Mouse (Mus musculus): Measurements from ENCODE around the gene Tdrd9.
A peak's percentile ranks its signal among the peaks of the same experiment; 100 is the strongest.
"Not testable (repeated sequence)": the region's sequence is repeated elsewhere in the genome, so short reads cannot be mapped to it uniquely, and the experiment has no call there.

Gene Tdrd9

DNA sequence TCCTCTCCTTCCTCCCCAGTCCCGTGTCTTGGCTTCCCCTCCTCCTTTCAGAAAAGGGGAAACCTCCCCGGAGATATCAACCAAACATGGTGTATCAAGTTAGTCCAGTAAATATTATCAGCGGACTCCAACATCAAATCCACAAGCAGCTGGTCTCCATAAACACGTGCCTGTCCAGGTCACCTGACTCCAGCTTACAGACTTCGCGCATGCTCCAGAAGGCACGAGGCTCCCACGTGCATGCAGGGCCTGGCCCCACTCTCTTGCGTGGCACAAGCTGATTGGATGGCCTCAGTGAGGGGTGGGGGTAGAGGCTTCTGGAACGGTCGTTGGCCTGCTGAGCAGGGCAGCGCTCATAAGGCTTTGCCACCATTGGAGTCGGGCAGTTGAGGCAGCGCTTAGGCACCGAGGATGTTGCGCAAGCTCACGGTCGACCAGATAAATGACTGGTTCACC lies at the start of gene Tdrd9:
Gene Tdrd9, plus strand, starts transcription at position 329 of the 456 bp plus-strand sequence.
- ATAC-seq (ENCODE audit: insufficient number of reproducible peaks, low FRiP score, low TSS enrichment), result no peak

DNA sequence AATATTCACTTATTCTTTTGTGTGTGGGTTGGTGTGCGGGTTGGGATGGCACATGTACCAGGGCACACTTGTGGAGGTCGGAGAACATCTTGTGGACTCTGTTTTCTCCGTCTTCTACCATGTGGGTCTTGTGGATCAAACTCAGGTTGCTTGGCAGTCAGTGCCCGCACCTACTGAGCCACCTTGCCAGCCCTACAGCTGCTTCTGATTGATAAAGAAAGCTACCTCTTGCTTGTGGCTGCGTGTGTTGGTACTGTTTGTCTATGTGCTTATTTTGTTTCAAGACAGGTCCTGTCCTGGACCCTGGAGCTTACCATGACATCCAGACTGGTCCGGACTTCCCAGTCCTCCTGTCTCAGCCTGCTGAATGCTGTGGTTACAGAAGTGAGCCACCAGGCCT lies 48.2 kb upstream of the Tdrd9 start:
- ATAC-seq (ENCODE audit: insufficient number of reproducible peaks, low FRiP score, low TSS enrichment), result no peak

DNA sequence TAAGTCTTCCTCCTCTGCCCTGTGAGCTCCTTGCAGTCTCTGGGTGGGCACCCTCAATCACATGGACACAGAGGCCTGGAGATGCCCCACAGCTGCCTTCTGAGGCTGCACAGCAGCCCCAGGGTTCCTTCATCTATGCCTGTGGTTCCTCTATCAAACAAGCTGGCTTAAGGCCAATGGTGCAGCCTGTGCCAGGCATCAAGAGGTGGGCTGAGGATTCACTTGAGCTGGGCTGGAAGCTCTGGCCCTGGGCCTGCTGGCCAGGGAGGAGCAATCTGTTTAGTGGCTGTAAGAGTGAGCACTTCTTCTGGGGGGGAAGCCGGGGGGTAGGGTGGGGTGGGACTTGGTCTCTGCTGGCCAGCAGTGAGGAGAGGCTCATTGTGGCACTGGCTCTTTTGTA lies 44.0 kb upstream of the Tdrd9 start:
- no peak for ATAC-seq (ENCODE audit: insufficient number of reproducible peaks, low FRiP score, low TSS enrichment)

DNA sequence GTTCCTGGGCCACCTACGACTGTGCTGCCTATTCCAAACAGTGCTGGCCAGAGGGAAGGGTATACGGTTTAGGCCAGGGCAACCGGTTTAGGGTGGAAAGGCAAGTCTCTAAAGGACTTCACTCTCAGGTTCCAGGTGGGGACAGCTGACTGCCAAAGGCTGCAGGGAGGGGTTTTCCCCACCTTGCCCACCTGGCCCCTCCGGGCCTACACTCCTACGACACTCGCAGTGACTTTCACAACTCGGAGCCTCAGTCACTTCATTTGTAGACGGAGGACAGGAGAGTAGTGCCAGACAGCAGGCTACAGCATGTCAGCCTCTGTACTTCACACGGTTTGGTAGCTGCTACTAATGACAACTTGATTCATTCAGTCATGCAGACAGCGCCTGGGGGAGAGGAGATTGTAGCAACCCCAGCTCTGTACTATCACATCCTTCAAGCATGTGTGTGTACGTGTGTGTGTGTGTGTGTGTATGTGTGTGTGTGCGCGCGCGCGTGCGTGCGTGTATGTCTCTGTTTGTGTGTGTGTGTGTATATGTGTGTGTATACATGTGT lies 42.9 kb upstream of the Tdrd9 start:
- ATAC-seq (ENCODE audit: insufficient number of reproducible peaks, low FRiP score, low TSS enrichment), result no peak

DNA sequence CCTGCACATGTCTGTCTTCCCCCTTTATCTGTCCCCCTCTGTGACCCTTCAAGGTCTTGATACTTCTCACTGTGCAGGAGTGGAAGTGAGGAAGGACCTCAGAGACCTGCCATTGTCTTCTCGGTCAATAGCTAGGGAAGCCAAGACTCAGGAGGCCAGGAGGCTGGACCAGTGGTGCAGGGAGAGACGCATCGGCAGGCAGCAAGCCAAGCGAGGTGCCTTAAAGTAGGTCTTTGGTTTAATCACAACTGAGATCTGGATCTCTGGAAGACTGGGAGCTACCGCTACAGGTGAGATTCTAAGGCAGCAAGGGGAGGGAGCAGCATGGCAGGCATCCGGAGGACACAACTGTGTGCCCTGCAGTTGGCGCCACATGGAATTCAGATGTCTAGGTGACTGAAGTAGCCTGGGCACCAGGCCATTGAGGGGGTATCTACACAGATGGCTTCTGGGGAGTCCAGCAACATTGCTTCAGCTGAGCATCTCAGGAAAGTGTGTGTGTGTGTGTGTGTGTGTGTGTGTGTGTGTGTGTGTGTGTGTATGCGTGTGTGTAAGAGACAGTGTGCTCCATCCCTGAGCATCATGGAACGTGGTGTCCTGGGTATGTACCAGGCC lies 39.8 kb upstream of the Tdrd9 start:
- no peak for ATAC-seq (ENCODE audit: insufficient number of reproducible peaks, low FRiP score, low TSS enrichment)

DNA sequence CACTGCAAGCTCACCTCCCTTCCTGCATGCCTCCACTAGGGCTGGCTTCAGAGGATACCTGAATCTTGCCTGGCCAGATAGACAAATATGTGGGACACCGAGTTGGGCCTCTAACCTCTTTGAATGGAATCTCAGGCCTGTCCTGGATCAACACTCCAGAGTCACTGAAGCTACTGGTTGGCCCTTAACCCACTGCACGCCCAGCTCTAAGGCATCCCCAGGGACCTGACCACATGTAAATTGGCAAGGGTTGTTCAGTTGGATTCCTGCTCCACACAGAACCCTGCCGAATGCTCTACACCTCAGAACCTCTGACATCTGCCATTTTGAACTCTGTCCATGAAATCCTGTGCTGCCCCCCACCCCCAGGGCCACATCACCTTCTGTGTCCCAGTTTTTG lies 38.8 kb upstream of the Tdrd9 start:
- no peak for ATAC-seq (ENCODE audit: insufficient number of reproducible peaks, low FRiP score, low TSS enrichment)

DNA sequence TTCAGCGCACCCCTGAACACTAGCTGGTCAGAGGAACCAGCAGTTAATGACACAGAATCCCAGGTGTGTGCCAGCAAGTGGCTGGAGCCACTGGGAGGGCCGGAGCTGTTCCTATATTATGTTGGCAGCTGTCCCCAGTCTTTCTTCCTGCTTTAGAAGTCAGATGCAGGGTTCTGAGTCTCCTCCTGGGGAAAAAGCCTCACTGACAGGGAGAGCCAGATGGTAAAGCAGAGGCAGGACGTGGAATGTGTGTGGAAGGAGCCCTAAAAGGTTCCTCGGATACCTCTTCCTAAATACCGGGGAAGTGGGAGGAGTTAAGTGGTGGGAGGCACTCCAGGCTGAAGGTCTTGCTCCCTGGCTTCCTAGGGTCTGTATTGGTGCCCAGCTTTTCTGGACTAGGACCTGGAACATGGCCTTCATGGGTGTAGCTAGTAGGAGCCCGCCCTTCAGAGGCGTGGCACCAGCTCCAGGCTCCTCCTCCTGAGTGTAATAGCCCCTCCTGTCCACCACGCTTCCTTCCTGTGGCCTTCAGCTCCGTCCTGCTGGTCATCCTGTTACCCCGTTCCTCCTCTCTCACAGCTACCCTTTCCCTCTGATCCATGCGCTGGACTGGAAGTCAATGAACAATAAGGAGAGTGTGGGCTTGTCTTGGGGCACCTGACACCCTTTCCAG lies 38.2 kb upstream of the Tdrd9 start:
- ATAC-seq (ENCODE audit: insufficient number of reproducible peaks, low FRiP score, low TSS enrichment), result no peak

DNA sequence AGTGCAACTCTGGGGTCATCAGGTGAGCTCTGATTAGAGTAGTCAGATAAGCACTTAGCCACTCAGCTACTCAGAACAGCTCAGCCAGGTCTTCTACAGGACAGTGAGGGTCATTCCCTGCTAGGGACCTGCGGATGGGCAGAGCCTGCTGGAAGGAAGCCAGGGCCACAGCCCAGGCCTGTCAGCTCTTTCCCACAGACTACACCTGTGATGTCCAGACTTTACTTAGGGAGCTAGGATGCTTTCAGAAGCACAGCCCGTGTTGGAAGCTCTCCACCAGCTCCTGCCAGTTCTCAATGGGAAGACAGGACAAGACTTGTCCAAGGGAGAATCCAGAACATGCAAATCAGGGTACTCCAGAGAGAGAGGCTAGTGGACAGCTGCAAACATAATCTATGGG lies 37.4 kb upstream of the Tdrd9 start:
- no peak for ATAC-seq (ENCODE audit: insufficient number of reproducible peaks, low FRiP score, low TSS enrichment)

DNA sequence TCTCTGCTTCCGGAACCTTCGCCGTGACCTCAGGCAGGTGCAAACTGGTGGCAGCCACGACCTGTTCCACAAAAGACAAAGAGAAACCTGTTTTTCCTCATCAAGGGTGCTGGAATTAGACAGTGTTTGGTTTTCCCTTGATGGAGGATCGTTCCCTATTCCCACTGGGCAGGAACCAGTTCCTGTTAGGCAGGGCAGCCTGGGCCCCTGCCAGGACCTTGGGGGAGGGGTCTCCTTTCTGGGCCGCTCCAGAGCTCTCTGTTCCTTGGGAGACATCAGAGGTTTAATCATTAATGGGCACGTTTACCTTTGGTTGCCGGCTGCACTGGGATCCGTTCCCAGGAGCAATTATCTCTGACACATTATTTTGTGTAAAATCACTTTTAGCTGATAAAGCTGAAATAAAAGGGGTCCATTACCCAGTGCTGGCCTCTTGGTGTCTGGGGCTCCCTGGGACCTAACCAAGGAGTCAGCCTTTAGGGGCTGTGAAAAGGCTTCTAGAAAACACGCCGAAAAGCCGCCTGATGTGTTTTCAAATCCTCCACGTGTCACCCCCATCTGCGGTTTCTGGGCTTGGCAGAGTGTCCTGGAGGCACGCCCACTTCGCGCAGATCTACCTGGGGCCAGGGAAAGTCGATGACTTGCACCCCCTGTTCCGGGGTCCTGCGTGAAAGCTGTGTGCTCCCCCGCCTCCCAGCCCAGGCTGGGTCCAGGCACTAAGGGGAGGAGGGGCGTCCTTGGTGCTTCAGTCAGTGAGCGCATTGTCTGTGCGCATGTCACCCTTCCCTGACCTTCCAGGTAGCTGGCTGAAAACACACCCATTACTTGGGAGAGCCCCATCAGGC lies 34.4 kb upstream of the Tdrd9 start:
- ATAC-seq (ENCODE audit: insufficient number of reproducible peaks, low FRiP score, low TSS enrichment), result 0 out of 2 replicates have a peak, but pooled peaks have one; percentile 31

DNA sequence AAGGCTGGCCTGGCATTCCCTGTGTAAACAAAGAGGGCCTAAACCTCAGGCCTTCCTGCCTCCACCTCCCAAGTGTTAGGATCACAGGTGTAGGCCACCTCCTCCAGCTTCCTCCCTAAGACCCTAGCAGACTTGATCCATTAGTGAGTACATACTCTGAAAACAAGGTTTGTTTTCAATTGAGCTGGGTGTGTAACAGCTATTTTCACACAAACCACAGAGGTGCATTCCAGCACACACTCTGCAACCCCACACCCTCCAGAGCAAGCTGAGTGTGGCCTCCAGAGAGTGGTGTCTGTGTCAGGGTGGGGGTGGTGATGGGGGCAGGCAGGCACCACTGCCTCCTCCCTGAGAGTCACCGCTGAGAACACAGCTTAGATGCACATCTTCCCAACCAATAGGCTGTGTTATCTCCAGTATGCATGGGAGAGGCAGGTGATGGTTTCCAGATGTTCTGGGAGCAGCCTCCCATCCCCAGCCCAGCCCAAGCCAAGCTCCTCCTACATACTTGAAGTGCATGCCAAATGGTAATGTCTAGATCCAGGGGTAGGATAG lies 32.7 kb upstream of the Tdrd9 start:
- no peak for ATAC-seq (ENCODE audit: insufficient number of reproducible peaks, low FRiP score, low TSS enrichment)

DNA sequence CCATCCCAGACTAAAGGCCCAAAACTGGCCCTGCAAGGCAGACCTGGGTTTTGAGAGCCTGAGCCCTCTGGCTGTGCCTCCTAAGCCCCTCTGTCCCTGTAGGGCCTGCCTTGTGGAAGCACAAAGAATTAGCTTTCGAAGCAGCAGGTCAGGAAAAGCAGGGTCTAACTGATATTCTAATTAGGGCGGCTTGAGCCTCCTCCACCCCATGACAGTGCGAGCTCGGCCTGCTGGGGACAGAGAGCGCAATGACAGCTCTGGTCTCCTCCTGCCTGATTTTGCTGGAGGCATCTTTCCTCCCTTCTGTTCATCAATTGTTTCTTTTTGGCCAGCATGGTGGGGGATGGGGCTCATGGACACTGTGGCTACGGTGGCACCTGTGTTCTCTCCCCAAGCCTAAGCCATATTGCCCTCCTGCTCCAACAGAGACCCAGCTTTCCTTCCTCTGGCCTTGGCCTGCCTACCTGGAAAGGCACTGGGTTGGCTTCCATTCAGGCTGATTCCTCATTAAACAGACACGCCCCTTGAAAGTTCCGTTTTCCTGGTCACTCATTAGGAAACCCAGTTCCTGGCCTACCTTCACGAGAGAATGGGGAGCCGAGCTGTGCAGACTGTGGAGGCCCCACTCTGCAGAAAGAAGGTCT lies 27.8 kb upstream of the Tdrd9 start:
- ATAC-seq (ENCODE audit: insufficient number of reproducible peaks, low FRiP score, low TSS enrichment), result no peak

DNA sequence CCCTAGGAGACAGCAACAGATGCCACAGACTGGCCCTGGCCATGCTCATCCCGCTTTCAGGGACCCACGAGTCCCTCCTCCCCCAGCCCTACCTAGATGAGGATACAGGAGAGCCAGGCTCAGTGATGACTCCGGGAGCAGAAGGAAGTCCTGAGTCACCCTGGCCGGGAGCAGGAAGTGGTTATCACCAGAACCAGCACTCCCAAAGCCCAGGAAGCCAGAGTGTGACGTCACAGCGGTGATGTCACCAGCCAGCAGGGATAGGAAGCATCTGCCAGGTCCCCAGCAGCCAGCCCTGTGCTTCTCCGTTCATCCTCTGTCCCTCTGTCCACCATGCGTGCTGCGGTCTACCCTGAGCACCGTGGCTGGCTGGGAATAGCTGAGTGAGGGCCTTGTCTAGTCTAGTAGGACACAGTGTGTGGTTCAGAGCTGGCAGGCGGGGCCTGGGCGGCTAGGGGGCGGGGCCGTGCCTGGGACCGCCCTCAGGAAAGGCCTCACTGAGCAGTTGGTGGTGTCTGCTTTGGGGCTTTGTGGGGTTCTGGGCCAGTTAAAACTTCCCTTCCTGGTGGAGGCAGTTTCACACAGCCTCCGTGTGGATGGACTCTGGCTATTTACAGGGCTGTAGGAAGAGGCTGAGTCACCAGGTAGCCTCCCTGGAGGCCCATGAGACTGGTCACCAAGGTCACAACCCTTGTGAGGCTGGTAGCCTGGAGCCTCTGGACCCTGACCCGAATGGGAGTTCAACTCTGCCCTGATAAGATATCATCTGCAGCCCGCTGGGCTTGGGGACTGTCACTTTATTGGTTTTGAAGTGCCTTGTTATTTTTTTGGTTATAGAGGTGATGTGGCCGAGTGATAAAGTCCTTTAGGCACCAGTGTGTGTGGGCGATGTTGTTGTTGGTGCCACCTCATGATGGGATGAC lies 27.0 kb upstream of the Tdrd9 start:
- 0 out of 2 replicates have a peak, but pooled peaks have one; percentile 27 for ATAC-seq (ENCODE audit: insufficient number of reproducible peaks, low FRiP score, low TSS enrichment)

DNA sequence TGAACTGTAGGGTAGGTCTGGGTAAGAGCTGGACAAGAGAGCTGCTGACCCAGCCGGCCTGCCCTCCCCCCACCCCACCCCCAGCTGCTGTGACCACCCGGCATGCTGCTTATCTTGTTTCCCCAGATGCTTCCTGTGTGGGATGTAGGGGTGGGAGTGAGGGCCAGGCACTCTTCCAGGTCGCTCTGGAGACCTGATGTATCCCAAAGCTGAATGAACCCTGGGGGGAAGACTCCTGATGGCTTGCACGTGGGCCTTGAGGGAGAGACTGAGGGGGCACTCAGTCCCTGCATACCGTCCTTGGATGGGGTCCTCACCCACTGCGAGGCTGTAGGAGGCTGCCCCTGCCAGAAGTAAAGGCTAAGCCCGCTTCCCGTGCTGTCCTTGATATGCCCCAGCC lies 26.2 kb upstream of the Tdrd9 start:
- no peak for ATAC-seq (ENCODE audit: insufficient number of reproducible peaks, low FRiP score, low TSS enrichment)

DNA sequence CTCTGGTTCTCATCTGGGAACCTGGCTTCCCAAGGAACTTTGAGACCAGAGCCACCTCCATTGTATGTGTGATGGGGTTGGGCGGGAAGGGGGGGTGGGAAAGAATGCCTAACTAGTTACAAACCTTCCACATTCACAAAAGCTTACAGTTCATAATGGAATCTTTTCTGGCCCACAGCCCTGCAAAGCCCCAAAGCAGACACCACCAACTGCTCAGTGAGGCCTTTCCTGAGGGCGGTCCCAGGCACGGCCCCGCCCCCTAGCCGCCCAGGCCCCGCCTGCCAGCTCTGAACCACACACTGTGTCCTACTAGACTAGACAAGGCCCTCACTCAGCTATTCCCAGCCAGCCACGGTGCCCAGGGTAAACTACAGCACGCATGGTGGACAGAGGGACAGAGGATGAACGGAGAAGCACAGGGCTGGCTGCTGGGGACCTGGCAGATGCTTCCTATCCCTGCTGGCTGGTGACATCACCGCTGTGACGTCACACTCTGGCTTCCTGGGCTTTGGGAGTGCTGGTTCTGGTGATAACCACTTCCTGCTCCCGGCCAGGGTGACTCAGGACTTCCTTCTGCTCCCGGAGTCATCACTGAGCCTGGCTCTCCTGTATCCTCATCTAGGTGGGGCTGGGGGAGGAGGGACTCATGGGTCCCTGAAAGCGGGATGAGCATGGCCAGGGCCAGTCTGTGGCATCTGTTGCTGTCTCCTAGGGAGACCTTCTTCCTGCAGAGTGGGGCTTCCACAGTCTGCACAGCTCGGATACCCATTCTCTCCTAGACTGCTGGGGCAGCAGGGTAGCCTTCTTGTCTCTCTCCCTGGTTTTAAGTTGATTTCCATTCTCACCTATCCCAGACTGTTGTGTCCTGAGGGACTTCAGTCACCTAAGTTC lies 25.3 kb upstream of the Tdrd9 start:
- ATAC-seq (ENCODE audit: insufficient number of reproducible peaks, low FRiP score, low TSS enrichment), result not testable (repeated sequence)

DNA sequence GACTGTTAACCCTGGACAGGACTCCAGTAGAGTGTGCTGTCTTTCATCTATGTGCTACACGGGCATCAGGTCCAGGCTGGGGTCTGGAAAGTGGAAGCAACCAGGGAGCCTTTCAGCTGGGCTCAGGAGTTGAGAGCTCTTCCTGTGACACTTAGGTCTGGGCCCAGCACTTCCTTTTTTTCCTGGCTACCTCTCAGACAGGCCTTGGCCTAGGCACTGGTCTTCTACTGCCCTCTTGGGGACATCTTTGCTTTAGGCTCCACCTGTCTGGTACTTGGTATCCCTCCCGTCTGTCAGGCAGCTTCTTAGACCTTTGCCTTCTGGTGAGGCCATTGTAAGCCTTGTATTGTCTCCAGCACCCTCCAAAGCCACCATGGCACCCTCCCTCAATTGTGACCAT lies 24.6 kb upstream of the Tdrd9 start:
- peak; percentile 77 for ATAC-seq (ENCODE audit: insufficient number of reproducible peaks, low FRiP score, low TSS enrichment)

DNA sequence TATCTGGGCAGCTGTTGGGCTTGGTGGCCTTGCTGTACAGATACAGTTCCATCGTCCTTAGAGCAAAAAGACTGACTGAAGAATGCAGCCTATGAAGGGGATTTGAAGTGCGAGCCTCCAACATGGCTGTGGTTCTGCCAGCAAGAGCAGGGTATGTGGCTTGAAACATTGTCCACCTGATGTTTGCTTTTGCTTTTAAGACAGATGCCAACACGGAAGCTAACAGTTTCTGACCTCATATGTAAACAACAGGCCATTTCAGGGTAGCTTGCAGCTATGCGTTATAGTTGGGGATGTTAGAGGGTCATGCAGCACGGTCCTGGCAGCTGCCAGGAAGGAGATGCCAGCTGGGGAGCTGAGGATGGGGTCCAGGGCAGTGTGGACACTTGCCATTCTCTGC lies 20.9 kb upstream of the Tdrd9 start:
- no peak for ATAC-seq (ENCODE audit: insufficient number of reproducible peaks, low FRiP score, low TSS enrichment)

DNA sequence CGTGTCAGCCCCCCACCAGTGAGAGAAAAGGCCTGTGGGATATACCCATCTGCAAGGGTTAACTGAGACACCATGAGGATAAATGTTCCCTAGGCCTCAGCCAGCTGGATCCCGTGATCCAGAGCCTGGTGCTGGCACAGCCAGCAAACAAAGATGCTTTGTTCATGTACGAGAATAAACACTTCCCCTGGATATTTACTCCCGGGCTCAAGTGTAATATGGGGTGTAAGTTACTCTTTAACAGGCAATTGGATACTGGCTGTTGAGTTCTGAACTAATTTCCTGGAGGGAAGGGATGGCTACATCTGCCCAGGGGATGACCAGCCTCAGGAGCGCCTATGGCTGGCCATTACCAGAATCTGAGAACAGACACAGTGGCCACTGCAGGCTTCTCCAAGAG lies 19.7 kb upstream of the Tdrd9 start:
- ATAC-seq (ENCODE audit: insufficient number of reproducible peaks, low FRiP score, low TSS enrichment), result no peak

DNA sequence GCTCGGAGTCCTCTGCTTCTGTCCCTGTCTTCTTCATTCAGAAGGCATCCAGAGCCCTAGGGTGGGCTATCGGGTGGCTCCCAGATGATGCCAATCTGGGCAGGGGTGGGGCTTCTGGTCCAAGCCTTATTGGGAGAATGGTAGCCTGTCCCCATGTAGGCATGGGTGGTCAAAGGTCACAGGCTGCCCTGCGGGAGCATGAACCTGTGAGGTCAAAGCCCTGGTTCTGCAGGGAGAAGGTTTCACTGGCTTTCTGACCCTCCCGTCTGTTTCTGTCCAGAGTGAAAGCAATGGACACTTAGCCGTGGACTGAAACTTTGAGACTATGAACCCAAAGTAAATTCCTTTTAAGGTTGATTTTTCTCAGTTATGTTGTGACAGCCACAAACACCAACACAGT lies 15.2 kb upstream of the Tdrd9 start:
- ATAC-seq (ENCODE audit: insufficient number of reproducible peaks, low FRiP score, low TSS enrichment), result no peak
